Mouse (Mus musculus) MEL (cell line): ENCODE results near the gene Ubn1.

Source experiments
- BHLHE40 ChIP-seq: IDR thresholded peaks from 2 replicates; pipeline ENCODE4 v1.6.1; 2012; ENCODE audit warnings: low read depth, mild to moderate bottlenecking, inconsistent platforms, low read length, improper control_type of control experiment, borderline replicate concordance
- CTCF ChIP-seq, 3 experiments: IDR thresholded peaks in 2 of 3; conservative IDR thresholded peaks in 1 of 3; 2 replicates each; pipeline ENCODE4 v1.5.1; 2011 to 2012; ENCODE audit warnings: low read length in 3 of 3, low read depth in 2 of 3, mild to moderate bottlenecking in 2 of 3, improper control_type of control experiment in 1 of 3, inconsistent platforms in 1 of 3, mixed read lengths in 1 of 3, moderate library complexity in 1 of 3; ENCODE audit not compliant: control insufficient read depth in 1 of 3, insufficient read depth in 1 of 3, poor library complexity in 1 of 3, severe bottlenecking in 1 of 3
- ELF1 ChIP-seq: IDR thresholded peaks from 2 replicates; pipeline ENCODE4 v1.6.1; 2014; ENCODE audit warnings: low read depth, mild to moderate bottlenecking, inconsistent platforms, low read length, improper control_type of control experiment, moderate library complexity
- EP300 ChIP-seq, 2 experiments: IDR thresholded peaks; 2 replicates each; pipeline ENCODE4 v1.6.1; 2011; ENCODE audit warnings: improper control_type of control experiment in 2 of 2, low read length in 2 of 2, low read depth in 1 of 2, mild to moderate bottlenecking in 1 of 2
- HCFC1 ChIP-seq: IDR thresholded peaks from 2 replicates; pipeline ENCODE4 v1.6.1; 2012; ENCODE audit warnings: low read depth, mild to moderate bottlenecking, inconsistent platforms, low read length, improper control_type of control experiment, moderate library complexity
- NELFE ChIP-seq: IDR thresholded peaks from 2 replicates; pipeline ENCODE4 v1.6.1; 2011; ENCODE audit warnings: low read depth, low read length, improper control_type of control experiment
- POLR2A ChIP-seq, 2 experiments: IDR thresholded peaks; 2 replicates each; pipeline ENCODE4 v1.6.1; 2011 to 2012; ENCODE audit warnings: low read length in 2 of 2, mild to moderate bottlenecking in 2 of 2, control low read depth in 1 of 2, improper control_type of control experiment in 1 of 2, low read depth in 1 of 2, moderate library complexity in 1 of 2; ENCODE audit not compliant: control insufficient read depth in 1 of 2, insufficient read depth in 1 of 2, poor library complexity in 1 of 2
- SIN3A ChIP-seq: IDR thresholded peaks from 2 replicates; pipeline ENCODE4 v1.6.1; 2012; ENCODE audit warnings: low read length, improper control_type of control experiment, inconsistent platforms
- TCF12 ChIP-seq: IDR thresholded peaks from 2 replicates; pipeline ENCODE4 v1.6.1; 2014; ENCODE audit warnings: low read depth, mild to moderate bottlenecking, inconsistent platforms, low read length, improper control_type of control experiment, moderate library complexity
- UBTF ChIP-seq: IDR thresholded peaks from 2 replicates; pipeline ENCODE4 v1.6.1; 2012; ENCODE audit warnings: low read depth, mild to moderate bottlenecking, inconsistent platforms, low read length, improper control_type of control experiment, moderate library complexity, borderline replicate concordance; ENCODE audit not compliant: insufficient read depth
- USF1 ChIP-seq: IDR thresholded peaks from 2 replicates; pipeline ENCODE4 v1.6.1; 2014; ENCODE audit warnings: low read depth, mild to moderate bottlenecking, inconsistent platforms, low read length, improper control_type of control experiment, moderate library complexity

GRCm38 (mm10) chr16:5013054-5013838 is 36.6 kb upstream of the Ubn1 start, which contains the start of gene Rogdi:
- TF ChIP-seq SIN3A, result peak; percentile 60; the same call in 1 of the 2 replicates
- TF ChIP-seq USF1, result 0 out of 2 replicates have a peak, but pooled peaks have one; percentile 31
- TF ChIP-seq CTCF (IDR thresholded peaks at IDR 0.05 in 2 of 3, conservative IDR thresholded peaks at IDR 0.05 in 1 of 3; ENCODE audit: control insufficient read depth in 1 of 3, insufficient read depth in 1 of 3, low read depth in 2 of 3, low read length in 3 of 3, poor library complexity in 1 of 3, severe bottlenecking in 1 of 3), result 0 out of 6 replicates have a peak, but pooled peaks of 1 of the 3 experiments have one; percentile 15
- no peak for TF ChIP-seq TCF12
- no peak for TF ChIP-seq EP300 (IDR thresholded peaks at IDR 0.05; ENCODE audit: low read depth in 1 of 2, low read length in 2 of 2)
- TF ChIP-seq UBTF, result no peak
- TF ChIP-seq NELFE, result peak; percentile 22; the same call in 1 of the 2 replicates
- no peak for TF ChIP-seq BHLHE40
- no peak for TF ChIP-seq HCFC1
- TF ChIP-seq POLR2A (IDR thresholded peaks at IDR 0.05; ENCODE audit: control insufficient read depth in 1 of 2, insufficient read depth in 1 of 2, low read depth in 1 of 2, low read length in 2 of 2, poor library complexity in 1 of 2), result peak; percentile 54 to 60; a peak in 2 of 4 replicates
- TF ChIP-seq ELF1, result no peak
